Mouse (Mus musculus): ENCODE results near the gene Pank2. TPM values are rescaled to one million over a fixed set of nuclear protein-coding genes. Genes with fewer than 3 reads are reported as not detected.
"Not testable (repeated sequence)": the region's sequence is repeated elsewhere in the genome, so short reads cannot be mapped to it uniquely, and the experiment has no call there.

Pank2 gene
- total RNA-seq, 2 experiments from 2014 or later = 56.5 to 60.2 TPM

DNA sequence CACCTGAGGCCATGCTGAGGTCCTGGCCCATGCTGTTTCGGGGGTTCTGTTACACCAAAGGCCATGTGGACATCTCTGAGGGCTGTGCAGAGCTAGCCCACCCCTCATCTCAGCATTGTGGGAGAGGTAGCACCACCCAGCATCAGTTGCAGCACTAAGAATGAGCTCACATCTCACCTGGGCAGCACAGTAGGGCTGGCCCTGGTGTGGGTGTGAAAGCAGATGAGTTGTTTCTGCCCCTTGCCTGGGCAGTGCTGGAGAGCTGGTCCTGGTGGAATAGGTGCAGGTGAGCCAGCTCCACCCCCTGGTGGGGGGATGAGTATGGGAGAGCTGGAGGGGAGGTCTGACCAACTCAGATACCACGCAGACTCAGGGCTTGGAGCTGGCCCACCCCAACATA, 53.9 kb downstream of the Pank2 start:
- DNase-seq (ENCODE audit: low spot score in 2 of 2) = no peak
- H3K27ac ChIP-seq = no peak overlapping the region
- H3K4me3 ChIP-seq = no peak overlapping the region
- TF ChIP-seq CTCF (conservative IDR thresholded peaks at IDR 0.05) = no peak

- Histone ChIP-seq H3K4me3 (no peak overlapping the region), H3K27ac (no peak overlapping the region)
- no peak for DNase-seq (ENCODE audit: low spot score in 2 of 2)
- TF ChIP-seq CTCF (conservative IDR thresholded peaks at IDR 0.05) = no peak
Measured at GRCm38 (mm10) chr2:131319401-131319800, 57.1 kb downstream of the Pank2 start.

GRCm38 (mm10) chr2:131321192-131321591, 58.9 kb downstream of the Pank2 start:
- DNase-seq (ENCODE audit: low spot score in 2 of 2) = peak; percentile 33 to 34
- H3K27ac ChIP-seq = peak overlapping the region; percentile 79
- not testable (repeated sequence) for H3K4me3 ChIP-seq

GRCm38 (mm10) chr2:131323675-131324074, 61.4 kb downstream of the Pank2 start:
- H3K4me3 ChIP-seq = no peak overlapping the region
- peak overlapping the region; percentile 18; the same call in 1 of the 2 replicates for H3K27ac ChIP-seq
- no peak for TF ChIP-seq CTCF (conservative IDR thresholded peaks at IDR 0.05)
- no peak for DNase-seq (ENCODE audit: low spot score in 2 of 2)

GRCm38 (mm10) chr2:131326044-131326443, 63.7 kb downstream of the Pank2 start:
- peak overlapping the region; percentile 65; the same call in 1 of the 2 replicates for H3K27ac ChIP-seq
- H3K4me3 ChIP-seq = no peak overlapping the region
- DNase-seq (ENCODE audit: low spot score in 2 of 2) = no peak
- TF ChIP-seq CTCF (conservative IDR thresholded peaks at IDR 0.05) = no peak

- no peak overlapping the region for H3K4me3 ChIP-seq
- H3K27ac ChIP-seq = no peak overlapping the region
- no peak for TF ChIP-seq CTCF (conservative IDR thresholded peaks at IDR 0.05)
- DNase-seq (ENCODE audit: low spot score in 2 of 2) = no peak
Measured at GRCm38 (mm10) chr2:131328981-131329380, 66.7 kb downstream of the Pank2 start.

DNA sequence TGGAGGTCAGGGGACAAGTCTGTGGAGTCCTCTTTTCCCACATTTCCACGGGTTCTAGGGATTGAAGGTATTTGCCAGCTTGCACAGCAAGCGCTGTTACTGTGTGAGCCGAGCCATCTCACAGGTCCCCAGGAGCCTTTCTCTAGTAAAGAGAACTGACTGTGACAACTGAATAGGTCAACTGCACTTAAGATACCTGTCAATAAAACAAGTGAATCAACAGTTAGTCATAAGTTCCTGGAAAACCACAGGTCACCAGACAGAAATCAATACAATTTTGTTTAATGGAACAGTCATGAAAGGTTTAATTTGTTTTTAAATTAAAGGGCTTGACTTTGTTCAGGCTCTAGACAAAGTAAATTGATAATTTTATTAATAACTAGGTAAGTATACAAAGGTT, 68.3 kb downstream of the Pank2 start:
- TF ChIP-seq CTCF (conservative IDR thresholded peaks at IDR 0.05) = no peak
- DNase-seq (ENCODE audit: low spot score in 2 of 2) = no peak
- H3K27ac ChIP-seq = no peak overlapping the region

GRCm38 (mm10) chr2:131337602-131338001, 75.3 kb downstream of the Pank2 start:
- Histone ChIP-seq H3K4me3 (no peak overlapping the region), H3K27ac (no peak overlapping the region)
- DNase-seq (ENCODE audit: low spot score in 2 of 2) = no peak
- TF ChIP-seq CTCF (conservative IDR thresholded peaks at IDR 0.05) = no peak

More for the DNA sequence above, 68.3 kb downstream of the Pank2 start:
- H3K4me3 ChIP-seq = no peak overlapping the region

GRCm38 (mm10) chr2:131344449-131344848, 82.2 kb downstream of the Pank2 start:
- TF ChIP-seq CTCF (conservative IDR thresholded peaks at IDR 0.05) = no peak
- peak; percentile 21 to 54 for DNase-seq (ENCODE audit: low spot score in 2 of 2)
- Histone ChIP-seq H3K4me3 (no peak overlapping the region), H3K27ac (peak overlapping the region; percentile 40)

GRCm38 (mm10) chr2:131345556-131345955, 83.3 kb downstream of the Pank2 start:
- no peak for TF ChIP-seq CTCF (conservative IDR thresholded peaks at IDR 0.05)
- Histone ChIP-seq H3K4me3 (no peak overlapping the region), H3K27ac (no peak overlapping the region; the same call in 1 of the 2 replicates)
- no peak for DNase-seq (ENCODE audit: low spot score in 2 of 2)

Small RNA genes within 50 kb of the gene (microRNA-seq; reads per million reads assigned to microRNA genes)
- gene Mir103-2 = 11.5 to 24.7 reads per million in 2 experiments

Other genes starting within 250 kb of the Pank2 start
- 10 to 100 TPM; 62.8 to 64.0 TPM for gene Gfra4, start 219.4 kb upstream of the Pank2 start, total RNA-seq (2021)
- gene Adam33, start 198.7 kb upstream of the Pank2 start, total RNA-seq (2021) = under 1 TPM; 0.59 to 0.76 TPM
- under 1 TPM; 0.20 to 0.46 TPM for gene Siglec1, start 175.7 kb upstream of the Pank2 start, total RNA-seq (2021)
- 1 to 10 TPM; 9.1 to 9.5 TPM for gene Hspa12b, start 135.2 kb upstream of the Pank2 start, total RNA-seq (2021)
- gene Gm11037, start 129.0 kb upstream of the Pank2 start, total RNA-seq (2021) = not detected
- 10 to 100 TPM; 46.0 to 46.7 TPM for gene 1700037H04Rik, start 102.4 kb upstream of the Pank2 start, total RNA-seq (2021)
- 10 to 100 TPM; 72.3 to 78.8 TPM for gene Cenpb, start 82.4 kb upstream of the Pank2 start, total RNA-seq (2021)
- gene Cdc25b, start 75.5 kb upstream of the Pank2 start, total RNA-seq (2021) = 10 to 100 TPM; 23.4 to 25.5 TPM
- gene Spef1, start 75.2 kb upstream of the Pank2 start, total RNA-seq (2021) = 1 to 10 TPM; 8.5 to 8.9 TPM
- 10 to 100 TPM; 20.9 to 26.0 TPM for gene Ap5s1, start 55.4 kb upstream of the Pank2 start, total RNA-seq (2021)
- 1 to 10 TPM; 6.8 to 7.4 TPM for gene Mavs, start 28.4 kb upstream of the Pank2 start, total RNA-seq (2021)
- gene Rnf24, start 90.4 kb downstream of the Pank2 start, total RNA-seq (2021) = 10 to 100 TPM; 29.3 to 31.1 TPM
- 10 to 100 TPM; 84.5 to 85.8 TPM for gene Smox, start 229.0 kb downstream of the Pank2 start, total RNA-seq (2021)

Data from layer of hippocampus, adult 2 months (tissue).